Mouse (Mus musculus): ENCODE data around the gene Olfr608.
"Not testable (repeated sequence)": the region's sequence is repeated elsewhere in the genome, so short reads cannot be mapped to it uniquely, and the experiment has no call there.

Olfr608 gene

GRCm38 (mm10) chr7:103469577-103469976, at the start of gene Olfr608:
Gene Olfr608 (plus strand): TSS chr7:103469877.
- no peak for DNase-seq (ENCODE audit: extremely low read depth, low read depth, low spot score)

GRCm38 (mm10) chr7:103445339-103445738, 24.3 kb upstream of the Olfr608 start, which contains the start of gene Olfr605:
Gene Olfr605 (minus strand): TSS chr7:103445439.
- no peak for DNase-seq (ENCODE audit: extremely low read depth, low read depth, low spot score)

DNA sequence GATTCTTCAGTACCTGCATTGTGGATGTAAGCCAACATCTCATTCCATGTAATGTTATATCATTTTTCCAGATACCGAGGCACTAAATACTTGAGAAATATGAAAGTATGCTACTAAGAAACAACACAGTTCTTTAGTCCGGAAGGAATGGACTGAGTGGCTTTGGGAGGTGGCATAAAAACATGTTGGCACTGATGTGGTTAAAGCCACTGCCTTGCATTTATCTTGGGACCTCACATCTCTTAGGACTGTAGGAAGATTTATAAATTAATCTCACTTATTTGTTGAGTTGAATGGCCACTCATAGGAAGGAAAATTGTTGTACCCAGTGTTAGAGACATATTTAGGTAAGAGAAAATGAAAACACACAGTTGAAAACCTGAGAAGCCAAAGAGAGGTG, 20.9 kb upstream of the Olfr608 start, which contains the start of gene Olfr606:
TSS of gene Olfr606 (plus strand) at position 301 of the 400 bp plus-strand sequence.
- no peak for DNase-seq (ENCODE audit: extremely low read depth, low read depth, low spot score)

- DNase-seq (ENCODE audit: extremely low read depth, low read depth, low spot score): no peak
Measured at GRCm38 (mm10) chr7:103460590-103460989, 9.1 kb upstream of the Olfr608 start.

- DNase-seq (ENCODE audit: extremely low read depth, low read depth, low spot score): not testable (repeated sequence)
Measured at GRCm38 (mm10) chr7:103477106-103477505, 7.4 kb downstream of the Olfr608 start.

DNA sequence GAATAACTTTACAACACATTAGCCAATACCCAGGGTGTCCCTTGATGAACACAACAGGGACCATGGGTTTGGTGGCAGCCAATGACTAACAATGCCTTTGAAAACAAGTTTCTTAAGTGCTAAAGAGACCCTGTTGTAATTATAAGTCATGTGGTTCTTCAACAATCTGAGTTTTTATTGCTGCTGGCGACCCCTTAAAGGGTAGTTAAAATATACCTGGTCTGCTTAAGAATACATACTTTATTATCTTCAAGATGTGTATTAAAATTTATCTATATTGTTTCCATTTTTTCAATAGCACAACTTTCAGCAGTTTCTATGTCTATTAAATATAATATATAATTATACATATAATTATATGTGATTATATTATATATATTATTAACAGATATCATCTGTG, 28.3 kb downstream of the Olfr608 start, which contains the start of gene Olfr609:
TSS of gene Olfr609 (minus strand) at position 101 of the 400 bp plus-strand sequence.
- DNase-seq (ENCODE audit: extremely low read depth, low read depth, low spot score): no peak

DNA sequence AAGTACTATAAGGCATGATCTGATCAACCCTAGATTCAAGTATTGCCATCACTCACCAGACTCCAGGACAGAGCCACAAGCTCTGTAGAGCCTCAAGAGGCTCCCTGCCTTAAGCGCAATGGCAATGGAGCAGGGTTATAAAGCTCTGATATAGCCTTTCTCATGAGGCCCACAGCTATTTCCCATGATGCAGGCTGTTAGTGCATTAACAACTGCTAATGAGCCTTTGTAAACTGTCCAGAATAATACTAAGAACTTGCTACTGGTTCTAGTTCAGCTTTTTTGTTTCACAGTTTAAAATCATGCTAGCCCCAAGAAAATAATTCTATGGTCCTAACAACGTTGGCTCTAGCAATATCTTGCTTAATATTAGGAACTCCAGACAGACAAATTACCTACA, 42.3 kb downstream of the Olfr608 start, which contains the start of gene Olfr610:
TSS of gene Olfr610 (minus strand) at position 101 of the 400 bp plus-strand sequence.
- DNase-seq (ENCODE audit: extremely low read depth, low read depth, low spot score): no peak

DNA sequence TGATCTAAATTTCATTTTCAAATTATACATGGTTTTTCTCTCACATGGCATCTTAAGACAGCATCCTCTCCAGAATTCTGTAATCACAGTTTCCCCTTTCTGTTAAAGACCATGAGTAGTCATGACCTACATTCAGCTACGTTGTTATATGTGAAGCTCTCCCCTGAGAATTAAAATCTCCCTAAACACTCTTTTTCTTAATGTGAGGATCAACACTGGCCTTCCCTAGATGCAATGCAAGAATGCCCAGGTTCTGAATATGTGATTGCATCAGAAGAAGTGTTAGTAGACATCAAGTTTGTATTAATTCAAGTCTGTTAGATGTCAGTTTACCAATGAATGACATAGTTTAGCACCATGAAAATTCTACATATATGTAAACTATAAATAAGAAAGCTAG, 51.1 kb downstream of the Olfr608 start, which contains the start of gene Olfr611:
TSS of gene Olfr611 (minus strand) at position 101 of the 400 bp plus-strand sequence.
- not testable (repeated sequence) for DNase-seq (ENCODE audit: extremely low read depth, low read depth, low spot score)

Data from fat pad, adult 2 months (tissue).